Mouse (Mus musculus) thymus, postnatal 4 days (tissue): Measurements from ENCODE around the gene Amh.
"Not testable (repeated sequence)": the region's sequence is repeated elsewhere in the genome, so short reads cannot be mapped to it uniquely, and the experiment has no call there.

Experiments
- DNase-seq: peaks from one replicate; pipeline ENCODE4 v3.0.0; 2021

Gene Amh

GRCm38 (mm10) chr10:80808099-80808984, 3.3 kb downstream of the Amh start:
- DNase-seq, result peak; percentile 13

DNA sequence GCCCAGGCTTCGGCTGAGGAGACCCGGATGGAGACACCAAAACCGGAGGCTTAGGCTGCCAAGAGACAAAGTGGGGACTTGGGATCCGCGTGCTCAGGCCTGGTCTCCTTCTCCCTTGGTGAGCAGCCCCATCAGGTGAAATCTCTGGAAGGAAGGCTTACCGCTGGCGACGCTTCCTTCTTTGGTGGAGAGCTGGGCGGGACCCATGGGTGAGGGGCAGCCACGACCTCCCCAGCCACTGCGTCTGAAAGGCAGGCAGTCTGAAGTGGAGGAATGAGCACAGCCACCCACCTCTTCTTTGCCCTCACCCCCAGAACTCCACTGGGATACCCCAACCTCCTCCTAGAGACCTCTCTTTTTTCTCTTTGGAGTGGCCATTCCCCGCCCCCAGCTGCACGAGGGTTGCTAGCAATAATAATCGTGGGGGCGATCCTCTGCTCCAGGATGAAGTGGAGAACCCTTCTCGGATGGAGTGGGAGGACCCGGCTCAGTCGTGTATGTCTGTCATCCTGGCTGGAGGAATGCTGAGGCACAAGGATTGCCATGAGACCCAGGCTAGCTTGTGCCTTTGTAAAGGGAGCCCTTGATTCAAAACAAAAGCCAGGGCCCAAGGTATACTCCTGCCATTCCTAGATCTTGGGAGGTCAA, 4.1 kb downstream of the Amh start:
- peak; percentile 14 for DNase-seq

DNA sequence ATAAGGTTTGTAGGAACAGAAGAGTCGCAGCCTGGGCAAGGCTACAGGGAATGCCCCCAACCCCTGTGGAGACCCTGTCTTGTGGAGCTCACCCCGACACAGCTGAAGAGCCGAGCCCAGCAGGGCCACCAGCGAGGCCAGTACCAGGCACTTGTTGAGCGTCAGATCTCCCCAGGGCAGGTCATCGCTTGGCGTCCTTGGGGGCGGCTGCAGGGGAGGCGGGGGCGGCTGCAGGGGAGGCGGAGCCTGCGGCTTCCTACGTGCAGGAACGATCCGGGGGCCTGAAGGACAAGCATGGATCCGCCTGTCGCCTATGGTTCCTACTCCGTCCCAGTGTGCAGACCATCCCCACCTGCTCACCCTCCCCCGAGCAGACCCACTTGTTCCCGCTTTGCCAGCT, 5.0 kb downstream of the Amh start:
- peak; percentile 17 for DNase-seq

- no peak for DNase-seq
These were observed 7.5 kb downstream of the Amh start for GRCm38 (mm10) chr10:80812391-80813041.

DNA sequence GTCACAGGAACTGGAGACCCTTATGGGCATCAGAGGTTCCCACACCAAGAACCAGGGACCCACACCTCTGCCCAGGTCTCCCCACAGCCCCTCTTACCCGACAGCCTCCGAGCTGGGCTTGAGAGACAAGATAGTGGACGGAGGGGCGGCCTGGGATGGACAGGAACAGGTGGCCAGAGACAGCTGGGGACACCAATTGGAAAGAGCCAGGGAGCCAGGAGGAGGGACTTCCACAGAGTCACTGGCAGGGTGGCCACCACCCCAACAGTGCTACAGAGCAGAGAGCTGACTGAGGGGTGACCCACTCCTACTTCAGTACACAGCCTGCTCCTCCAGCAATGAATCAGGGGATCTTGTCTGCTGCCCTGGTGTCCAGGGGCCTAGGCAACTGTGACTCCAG, 8.3 kb downstream of the Amh start, which contains the start of gene Jsrp1:
Gene Jsrp1 (minus strand): TSS at position 133 of the 400 bp plus-strand sequence.
- no peak for DNase-seq

DNA sequence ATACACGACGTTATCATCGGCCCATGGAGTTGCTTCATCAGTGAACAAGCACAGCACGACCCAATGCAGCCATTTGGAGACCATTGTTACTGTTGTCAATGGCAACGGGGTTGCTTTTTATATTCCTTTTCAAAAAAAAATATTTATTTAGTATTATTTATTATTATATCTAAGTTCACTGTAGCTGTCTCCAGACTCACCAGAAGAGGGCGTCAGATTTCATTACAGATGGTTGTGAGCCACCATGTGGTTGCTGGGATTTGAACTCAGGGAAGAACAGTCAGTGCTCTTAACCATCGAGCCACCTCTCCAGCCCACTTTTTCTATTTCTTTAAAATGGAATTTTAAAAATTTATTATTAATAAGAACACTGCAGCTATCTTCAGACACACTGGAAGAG, 9.8 kb downstream of the Amh start:
- DNase-seq, result no peak

- DNase-seq, result not testable (repeated sequence)
These were observed 11.3 kb downstream of the Amh start for GRCm38 (mm10) chr10:80816303-80816702.

- no peak for DNase-seq
These were observed 12.1 kb downstream of the Amh start for GRCm38 (mm10) chr10:80817164-80817563.

DNA sequence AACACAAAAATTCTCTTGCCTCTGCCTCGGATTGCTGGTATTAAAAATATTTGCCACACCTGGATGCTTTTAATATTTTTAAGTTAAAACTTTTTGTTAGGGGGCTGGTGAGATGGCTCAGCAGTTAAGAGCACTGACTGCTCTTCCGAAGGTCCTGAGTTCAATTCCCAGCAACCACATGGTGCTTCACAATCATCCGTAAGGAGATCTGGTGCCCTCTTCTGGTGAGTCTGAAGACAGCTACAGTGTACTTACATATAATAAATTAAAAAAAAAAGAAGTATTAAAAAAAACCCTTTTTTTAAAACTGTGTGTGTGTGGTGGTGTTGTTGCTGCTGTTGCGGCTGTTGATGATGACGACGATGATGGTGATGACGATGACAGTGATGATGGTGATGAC, 12.9 kb downstream of the Amh start:
- DNase-seq, result not testable (repeated sequence)

DNA sequence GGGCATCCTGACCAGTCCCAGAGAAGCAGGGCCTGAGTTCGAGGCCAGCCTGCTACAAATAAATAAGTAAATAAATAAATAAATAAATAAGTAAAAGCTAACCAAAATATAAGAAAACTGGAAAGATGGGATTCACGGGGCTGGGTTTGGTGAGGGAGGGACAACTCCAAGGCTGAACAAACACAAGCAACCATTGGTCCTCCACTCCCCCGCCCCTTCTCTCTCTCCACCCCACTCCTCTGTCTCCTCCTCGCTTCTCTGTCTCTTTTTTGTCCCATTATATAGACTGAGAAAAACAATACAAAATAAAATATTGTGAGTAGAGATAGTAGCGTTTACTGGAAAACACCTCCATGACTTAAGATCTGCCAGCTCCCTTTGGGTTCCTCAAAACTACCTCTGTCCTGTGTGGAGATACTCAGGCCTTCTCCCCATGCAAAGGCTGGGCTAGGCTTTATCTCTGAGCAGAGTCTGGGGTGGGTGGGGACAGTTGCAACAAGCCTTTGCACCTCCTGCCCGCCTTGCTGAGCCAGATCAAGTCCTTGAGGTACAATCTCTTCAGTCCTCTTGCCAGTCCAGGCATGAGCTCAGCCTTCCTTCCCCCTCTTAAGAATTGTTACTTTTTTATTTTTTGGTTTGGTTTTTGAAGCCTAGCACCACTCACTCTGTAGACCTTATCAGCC, 13.7 kb downstream of the Amh start:
- no peak for DNase-seq

- DNase-seq, result no peak
These were observed 14.4 kb downstream of the Amh start for GRCm38 (mm10) chr10:80819406-80819805.

DNA sequence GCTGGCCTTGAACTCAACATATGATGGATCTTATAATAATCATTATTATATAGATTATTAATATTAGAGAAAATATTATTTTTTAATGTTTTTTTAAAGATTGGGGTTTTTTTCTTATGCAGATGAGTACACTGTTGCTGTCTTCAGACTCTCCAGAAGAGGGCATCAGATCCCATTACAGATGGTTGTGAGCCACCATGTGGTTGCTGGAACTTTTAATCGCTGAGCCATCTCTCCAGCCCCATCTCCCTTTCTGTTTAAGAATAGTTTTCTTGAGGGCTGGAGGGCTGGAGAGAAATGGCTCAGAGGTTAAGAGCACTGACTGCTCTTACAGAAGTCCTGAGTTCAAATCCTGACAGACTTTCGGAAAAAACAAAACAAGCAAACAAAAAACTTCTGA, 16.9 kb downstream of the Amh start:
- peak; percentile 43 for DNase-seq

DNA sequence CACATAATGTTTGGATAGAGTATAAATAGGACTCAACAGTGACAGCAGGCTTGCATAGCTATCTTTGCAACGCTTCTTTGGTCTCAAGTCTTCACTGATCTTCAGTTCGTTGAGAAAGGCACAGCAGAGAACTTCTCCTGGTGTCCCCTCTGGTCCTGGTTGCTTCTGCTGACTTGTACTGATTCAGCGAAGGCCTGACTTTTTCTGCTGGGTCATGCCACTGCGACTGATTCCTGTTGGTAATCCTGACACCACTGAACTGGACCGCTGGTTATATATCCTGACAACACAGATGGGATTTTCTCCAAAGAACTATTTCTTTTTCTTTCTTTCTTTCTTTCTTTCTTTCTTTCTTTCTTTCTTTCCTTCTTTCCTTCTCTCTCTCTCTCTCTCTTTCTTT, 17.5 kb downstream of the Amh start:
- no peak for DNase-seq

DNA sequence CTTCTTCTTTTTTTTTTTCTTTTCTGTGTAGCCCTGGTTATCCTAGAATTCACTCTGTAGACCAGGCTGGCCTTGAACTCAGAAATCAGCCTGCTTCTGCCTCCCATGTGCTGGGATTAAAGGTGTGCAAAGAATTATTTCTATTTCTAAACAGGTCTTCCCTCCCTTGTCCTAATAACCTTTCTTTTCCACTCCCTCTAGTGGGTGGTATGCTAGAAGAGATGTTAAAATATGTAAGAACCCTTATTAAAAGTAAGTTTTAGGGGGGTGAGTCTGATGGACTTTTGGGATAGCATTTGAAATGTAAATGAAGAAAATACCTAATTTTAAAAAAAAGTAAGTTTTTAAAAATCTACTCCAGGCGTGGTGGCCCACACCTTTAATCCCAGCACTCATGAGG, 18.3 kb downstream of the Amh start:
- no peak for DNase-seq

DNA sequence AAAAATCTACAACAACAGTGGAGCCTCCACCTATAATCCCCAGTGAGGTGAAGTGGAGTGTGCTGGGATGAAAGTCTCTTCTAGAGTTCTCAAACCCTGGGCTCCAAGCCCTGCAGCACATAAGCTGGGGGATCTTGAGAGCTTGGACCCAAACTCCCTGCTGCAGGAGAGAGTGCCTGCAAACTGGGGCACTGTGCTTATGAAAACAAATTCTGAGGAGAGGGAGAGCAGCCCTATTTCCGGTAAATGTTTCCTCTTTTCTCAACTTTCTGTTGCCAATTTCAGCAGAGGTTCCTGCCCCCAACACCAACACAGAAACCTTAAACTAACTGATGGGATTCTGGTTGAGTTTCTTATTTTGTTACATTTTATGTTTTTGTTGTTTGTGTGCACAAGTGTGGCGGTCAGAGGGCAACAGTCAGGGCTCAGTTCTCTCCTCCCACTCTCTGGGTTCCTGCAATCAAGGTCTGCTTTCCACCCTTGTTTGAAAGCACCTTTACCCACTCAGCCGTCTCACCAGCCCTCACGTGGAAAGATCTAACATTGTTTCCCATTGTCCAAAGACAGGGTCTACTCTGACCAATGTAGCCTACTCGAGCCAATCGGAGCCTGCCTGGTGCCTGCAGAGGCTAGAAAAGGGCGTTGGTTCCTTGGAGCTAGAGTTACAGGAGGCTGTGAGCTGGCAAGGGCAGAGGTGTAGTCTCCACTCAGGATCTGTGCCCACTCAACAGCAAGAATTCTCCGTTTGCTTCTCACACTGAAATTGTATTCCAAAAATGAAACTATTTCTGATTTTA, 19.0 kb downstream of the Amh start:
- DNase-seq, result peak; percentile 54

GRCm38 (mm10) chr10:80824827-80825226, 19.8 kb downstream of the Amh start:
- no peak for DNase-seq

DNA sequence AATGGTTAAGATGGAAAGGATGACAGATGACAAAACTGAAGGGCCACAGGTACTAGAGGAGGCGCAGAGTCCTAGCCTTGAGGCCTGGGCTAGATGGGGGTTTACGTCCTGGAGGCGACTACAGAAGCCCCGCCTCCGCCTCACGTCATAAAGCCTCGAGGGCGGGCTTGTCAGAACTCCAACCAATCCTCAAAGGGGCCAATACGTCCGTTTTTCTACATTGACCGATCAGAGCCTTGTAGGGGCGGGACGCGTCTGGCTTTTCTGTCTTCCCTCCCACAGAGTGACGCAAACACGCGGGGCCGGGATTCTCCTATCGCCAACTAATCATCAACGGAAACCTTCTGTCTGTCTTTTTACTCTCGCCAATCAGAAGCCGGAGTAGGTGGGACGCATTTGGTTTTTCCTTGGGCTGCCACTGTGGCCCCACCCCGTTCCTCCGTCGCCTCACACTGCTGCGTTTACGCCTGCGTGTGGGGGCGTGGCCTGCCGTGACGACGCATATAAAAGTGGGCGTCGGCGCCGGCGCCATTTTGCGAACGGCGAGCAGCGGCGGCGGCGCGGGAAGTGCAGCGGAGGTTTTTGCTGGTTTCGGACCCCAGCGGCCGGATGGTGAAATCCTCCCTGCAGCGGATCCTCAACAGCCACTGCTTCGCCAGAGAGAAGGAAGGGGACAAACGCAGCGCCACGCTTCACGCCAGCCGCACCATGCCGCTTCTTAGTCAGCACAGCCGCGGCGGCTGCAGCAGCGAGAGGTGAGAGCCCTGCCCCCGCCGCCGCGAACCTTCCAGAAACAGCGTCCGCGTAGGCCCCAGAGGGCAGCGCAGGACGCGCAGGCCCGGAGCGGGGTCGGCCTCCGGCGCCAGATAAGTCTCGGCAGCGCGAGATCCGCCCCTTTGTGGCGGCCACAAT, 21.4 kb downstream of the Amh start, which contains the start of gene Oaz1:
Gene Oaz1 (plus strand): TSS at position 506 of the 912 bp plus-strand sequence.
- DNase-seq, result peak; percentile 99

- no peak for DNase-seq
These were observed 22.2 kb downstream of the Amh start for GRCm38 (mm10) chr10:80827063-80827869.

DNA sequence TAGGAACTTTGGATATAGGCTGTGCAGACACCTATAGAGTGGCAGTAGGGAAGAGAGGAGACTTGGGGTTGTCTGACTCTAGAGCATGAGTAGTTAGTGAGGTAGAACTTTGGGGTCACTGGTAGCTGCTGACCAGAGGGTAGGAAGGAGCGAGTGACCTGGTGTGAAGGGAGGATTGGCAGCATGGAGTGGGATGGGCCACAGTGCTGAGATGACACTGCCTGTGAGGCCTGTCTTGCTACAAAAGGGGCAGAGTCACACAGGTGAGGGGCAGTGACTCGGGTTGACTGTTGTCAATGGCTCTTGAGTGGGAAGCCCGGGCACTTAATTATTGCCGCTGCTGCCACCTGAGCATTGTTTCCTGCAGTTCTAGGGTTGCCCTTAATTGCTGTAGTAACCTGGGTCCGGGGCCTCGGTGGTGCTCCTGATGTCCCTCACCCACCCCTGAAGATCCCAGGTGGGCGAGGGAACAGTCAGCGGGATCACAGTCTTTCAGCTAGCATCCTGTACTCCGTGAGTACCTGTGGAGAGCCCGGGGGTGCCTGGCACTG, 22.9 kb downstream of the Amh start:
- no peak for DNase-seq

DNA sequence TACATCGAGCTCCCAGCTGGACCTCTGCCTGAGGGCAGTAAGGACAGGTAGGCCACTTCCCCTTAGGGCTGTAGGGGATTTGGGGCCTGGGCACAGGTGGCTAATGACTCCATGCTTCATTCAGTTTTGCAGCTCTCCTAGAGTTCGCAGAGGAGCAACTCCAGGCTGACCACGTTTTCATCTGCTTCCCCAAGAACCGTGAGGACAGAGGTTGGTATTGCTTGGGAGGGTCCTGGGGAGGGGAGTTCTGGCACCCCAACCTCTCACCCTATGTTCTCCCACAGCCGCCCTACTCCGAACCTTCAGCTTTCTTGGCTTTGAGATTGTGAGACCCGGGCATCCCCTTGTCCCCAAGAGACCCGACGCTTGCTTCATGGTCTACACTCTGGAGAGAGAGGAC, 23.5 kb downstream of the Amh start:
- DNase-seq, result not testable (repeated sequence)
